Mouse (Mus musculus) bone marrow, adult 2 months (tissue): Measurements from ENCODE around the gene Havcr2. TPM values are rescaled to one million over a fixed set of nuclear protein-coding genes. Genes with fewer than 3 reads are reported as not detected.

Experiments used
- H3K27ac ChIP-seq: fragments of 200-500 bp; 2 replicates; pipeline ENCODE4 v1.5.1; 2012; ENCODE audit warnings: low read depth, mild to moderate bottlenecking, control low read depth, inconsistent platforms, low read length; ENCODE audit not compliant: control insufficient read depth, poor library complexity, insufficient read depth
- H3K4me1 ChIP-seq: fragments of 200-500 bp; 2 replicates; pipeline ENCODE4 v1.6.1; 2011; ENCODE audit warnings: low read length; ENCODE audit not compliant: control insufficient read depth, insufficient read depth
- H3K4me3 ChIP-seq: fragments of 200-500 bp; replicated peaks from 2 replicates; pipeline ENCODE3; 2011; ENCODE audit warnings: mild to moderate bottlenecking, low read depth, low read length, control low read depth; ENCODE audit not compliant: control insufficient read depth
- CTCF ChIP-seq: fragments of 200-500 bp; IDR thresholded peaks from 2 replicates; pipeline ENCODE4 v1.5.1; 2011; ENCODE audit warnings: low read length, control low read depth; ENCODE audit not compliant: control insufficient read depth, insufficient read depth
- POLR2A ChIP-seq: fragments of 200-500 bp; IDR thresholded peaks from 2 replicates; pipeline ENCODE4 v1.6.1; 2011; ENCODE audit warnings: low read depth, mild to moderate bottlenecking, control low read depth, low read length, borderline replicate concordance; ENCODE audit not compliant: control insufficient read depth
- WGBS: fragments of 180-500 bp; shearing (Covaris S2); methylation state at CpG from one replicate; pipeline ENCODE4 v1.1.7; 2018; 5-methylcytosine and 5-hydroxymethylcytosine counted together
- polyA plus RNA-seq: library from polyadenylated mRNA; stranded (reverse); fragments of >200 nt; gene quantifications from 2 replicates; pipeline ENCODE4 v1.2.4, GENCODE M21; 2011; ENCODE audit warnings: low replicate concordance; ENCODE audit not compliant: missing spikeins, insufficient read depth, insufficient read length

Havcr2 gene
- polyA plus RNA-seq, 1 experiment, result 1.4 TPM

GRCm38 (mm10) chr11:46446150-46446549, 8.6 kb upstream of the Havcr2 start:
- no peak for TF ChIP-seq POLR2A
- TF ChIP-seq CTCF, result no peak

GRCm38 (mm10) chr11:46447644-46448484, 6.9 kb upstream of the Havcr2 start:
- peak overlapping the region; percentile 40 for H3K4me3 ChIP-seq

More at GRCm38 (mm10) chr11:46446150-46446549, 8.6 kb upstream of the Havcr2 start:
- 51% methylated on average over 6 of the region's 6 CpGs for WGBS
- peaks cover 3% of the 10 kb centered on the region for H3K4me1 ChIP-seq
- H3K27ac ChIP-seq, result no peak overlapping the region
- H3K4me3 ChIP-seq, result no peak overlapping the region

GRCm38 (mm10) chr11:46449461-46450080, 5.2 kb upstream of the Havcr2 start:
- peaks cover 3% of the 10 kb centered on the region for H3K4me1 ChIP-seq
- no peak overlapping the region for H3K4me3 ChIP-seq
- 54% methylated on average over 11 of the region's 11 CpGs for WGBS

More at GRCm38 (mm10) chr11:46447644-46448484, 6.9 kb upstream of the Havcr2 start:
- TF ChIP-seq POLR2A (no peak), CTCF (0 out of 2 replicates have a peak, but pooled peaks have one; percentile 2)
- WGBS, result 4% methylated on average over 13 of the region's 13 CpGs
- H3K27ac ChIP-seq, result peak overlapping the region; percentile 26; the same call in 1 of the 2 replicates
- H3K4me1 ChIP-seq, result peaks cover 3% of the 10 kb centered on the region

GRCm38 (mm10) chr11:46459960-46460359, 5.2 kb downstream of the Havcr2 start:
- Histone ChIP-seq H3K27ac (no peak overlapping the region), H3K4me3 (no peak overlapping the region), H3K4me1 (peaks cover 3% of the 10 kb centered on the region; the same call in 1 of the 2 replicates)
- no peak for TF ChIP-seq CTCF
- TF ChIP-seq POLR2A, result no peak
- WGBS, result 53% methylated on average over 3 of the region's 3 CpGs

More at GRCm38 (mm10) chr11:46449461-46450080, 5.2 kb upstream of the Havcr2 start:
- no peak for TF ChIP-seq CTCF
- no peak for TF ChIP-seq POLR2A
- H3K27ac ChIP-seq, result no peak overlapping the region

GRCm38 (mm10) chr11:46461362-46461761, 6.6 kb downstream of the Havcr2 start:
- H3K4me1 ChIP-seq, result peaks cover 3% of the 10 kb centered on the region; the same call in 1 of the 2 replicates
- 46% methylated on average over 5 of the region's 5 CpGs for WGBS
- no peak overlapping the region for H3K27ac ChIP-seq
- TF ChIP-seq POLR2A (no peak), CTCF (no peak)
- H3K4me3 ChIP-seq, result no peak overlapping the region

GRCm38 (mm10) chr11:46461931-46462330, 7.2 kb downstream of the Havcr2 start:
- 24% methylated on average over 5 of the region's 5 CpGs for WGBS
- no peak overlapping the region for H3K4me3 ChIP-seq

GRCm38 (mm10) chr11:46466878-46467277, 12.1 kb downstream of the Havcr2 start:
- H3K4me1 ChIP-seq, result peaks cover 2% of the 10 kb centered on the region; the same call in 1 of the 2 replicates
- TF ChIP-seq CTCF, result no peak
- TF ChIP-seq POLR2A, result no peak
- whole genome bisulfite sequencing, result 18% methylated on average over 2 of the region's 2 CpGs
- no peak overlapping the region for H3K4me3 ChIP-seq
- H3K27ac ChIP-seq, result no peak overlapping the region

More at GRCm38 (mm10) chr11:46461931-46462330, 7.2 kb downstream of the Havcr2 start:
- TF ChIP-seq CTCF (no peak), POLR2A (no peak)
- peaks cover 3% of the 10 kb centered on the region; the same call in 1 of the 2 replicates for H3K4me1 ChIP-seq
- peak overlapping the region; percentile 17; the same call in 1 of the 2 replicates for H3K27ac ChIP-seq

- H3K4me3 ChIP-seq, result no peak overlapping the region
- TF ChIP-seq CTCF, result no peak
- TF ChIP-seq POLR2A, result no peak
- H3K27ac ChIP-seq, result no peak overlapping the region
- 83% methylated on average over 4 of the region's 4 CpGs for WGBS
- H3K4me1 ChIP-seq, result no peaks in the 10 kb centered on the region
Measured at GRCm38 (mm10) chr11:46474220-46474619, 19.5 kb downstream of the Havcr2 start.
